Mouse (Mus musculus): ENCODE results near the gene Ppp2r5b.

GRCm38 (mm10) chr19:6269798-6270475, 34.3 kb upstream of the Ppp2r5b start:
- TF ChIP-seq CTCF (IDR thresholded peaks at IDR 0.05; ENCODE audit: control insufficient read depth, insufficient read depth, insufficient read length) (no peak), MYOG (IDR thresholded peaks at IDR 0.05; ENCODE audit: control insufficient read depth, extremely low read depth, insufficient read length) (no peak), FOSL1 (IDR thresholded peaks at IDR 0.05; ENCODE audit: insufficient read depth, low read length, poor library complexity, severe bottlenecking) (no peak)

Measured in C2C12 (cell line).